Mouse (Mus musculus): ENCODE measurements around the gene Gm20388. TPM values are rescaled to one million over a fixed set of nuclear protein-coding genes. Genes with fewer than 3 reads are reported as not detected.

Gm20388 gene
- total and polyA plus RNA-seq, 2 experiments from 2014 or later, result 17.3 TPM; not detected in 1

GRCm38 (mm10) chr8:122293484-122293883, 2382.8 kb downstream of the Gm20388 start:
- WGBS, result 52% methylated on average over 10 of the region's 10 CpGs
- H3K9ac ChIP-seq (replicated peaks; ENCODE audit: low read depth, low read length), result no peak overlapping the region
- no peak overlapping the region for H3K4me2 ChIP-seq (ENCODE audit: low read depth, low read length)
- H3K4me1 ChIP-seq (ENCODE audit: control insufficient read depth, insufficient read depth), result peaks cover 69% of the 10 kb centered on the region
- no peak overlapping the region for H3K4me3 ChIP-seq (ENCODE audit: low read depth, low read length)
- no peaks in the 10 kb centered on the region for H3K36me3 ChIP-seq (replicated peaks; ENCODE audit: control insufficient read depth, insufficient read depth, low read length)
- TF ChIP-seq EP300 (IDR thresholded peaks at IDR 0.05; ENCODE audit: low read depth) (no peak), CTCF (IDR thresholded peaks at IDR 0.05; ENCODE audit: low read depth) (no peak)
- peak overlapping the region; percentile 47; the same call in 1 of the 2 replicates for H3K27ac ChIP-seq (ENCODE audit: low read depth)
- no peaks in the 10 kb centered on the region for H3K27me3 ChIP-seq (ENCODE audit: control insufficient read depth, insufficient read depth, low read length)
- DNase-seq (ENCODE audit: low spot score) (no peak), ATAC-seq (ENCODE audit: insufficient read depth, low read depth) (no peak)
- H3K9me3 ChIP-seq (replicated peaks; ENCODE audit: control insufficient read depth, low read length), result no peaks in the 10 kb centered on the region

- Histone ChIP-seq H3K27me3 (ENCODE audit: control insufficient read depth, insufficient read depth, low read length) (no peaks in the 10 kb centered on the region), H3K36me3 (replicated peaks; ENCODE audit: control insufficient read depth, insufficient read depth, low read length) (no peaks in the 10 kb centered on the region), H3K9ac (replicated peaks; ENCODE audit: low read depth, low read length) (no peak overlapping the region), H3K9me3 (replicated peaks; ENCODE audit: control insufficient read depth, low read length) (no peaks in the 10 kb centered on the region), H3K4me1 (ENCODE audit: control insufficient read depth, insufficient read depth) (peaks cover 77% of the 10 kb centered on the region), H3K4me3 (ENCODE audit: low read depth, low read length) (no peak overlapping the region), H3K4me2 (ENCODE audit: low read depth, low read length) (peak overlapping the region; percentile 15; the same call in 1 of the 2 replicates), H3K27ac (ENCODE audit: low read depth) (peak overlapping the region; percentile 47)
- WGBS, result 13% methylated on average over 7 of the region's 7 CpGs
- TF ChIP-seq EP300 (IDR thresholded peaks at IDR 0.05; ENCODE audit: low read depth) (no peak), CTCF (IDR thresholded peaks at IDR 0.05; ENCODE audit: low read depth) (no peak)
- DNase-seq (ENCODE audit: low spot score), result peak; percentile 74
- peak; percentile 69 for ATAC-seq (ENCODE audit: insufficient read depth, low read depth)
Measured at GRCm38 (mm10) chr8:122294273-122294683, 2383.6 kb downstream of the Gm20388 start.

- no peak overlapping the region for H3K27ac ChIP-seq (ENCODE audit: low read depth)
- ATAC-seq (ENCODE audit: insufficient read depth, low read depth) (no peak), DNase-seq (ENCODE audit: low spot score) (no peak)
- H3K4me3 ChIP-seq (ENCODE audit: low read depth, low read length), result no peak overlapping the region
- no peaks in the 10 kb centered on the region for H3K27me3 ChIP-seq (ENCODE audit: control insufficient read depth, insufficient read depth, low read length)
- no peak for TF ChIP-seq EP300 (IDR thresholded peaks at IDR 0.05; ENCODE audit: low read depth)
- TF ChIP-seq CTCF (IDR thresholded peaks at IDR 0.05; ENCODE audit: low read depth), result no peak
- peaks cover 86% of the 10 kb centered on the region for H3K4me1 ChIP-seq (ENCODE audit: control insufficient read depth, insufficient read depth)
- no peak overlapping the region for H3K9ac ChIP-seq (replicated peaks; ENCODE audit: low read depth, low read length)
- H3K4me2 ChIP-seq (ENCODE audit: low read depth, low read length), result no peak overlapping the region
- no peaks in the 10 kb centered on the region for H3K36me3 ChIP-seq (replicated peaks; ENCODE audit: control insufficient read depth, insufficient read depth, low read length)
- 32% methylated on average over 9 of the region's 9 CpGs for WGBS
- H3K9me3 ChIP-seq (replicated peaks; ENCODE audit: control insufficient read depth, low read length), result no peaks in the 10 kb centered on the region
Measured at GRCm38 (mm10) chr8:122295389-122295788, 2384.7 kb downstream of the Gm20388 start.

- ATAC-seq (ENCODE audit: insufficient read depth, low read depth), result peak; percentile 10; the same call in 1 of the 2 replicates
- Histone ChIP-seq H3K9ac (replicated peaks; ENCODE audit: low read depth, low read length) (peak overlapping the region; percentile 31; the same call in 1 of the 2 replicates), H3K4me3 (ENCODE audit: low read depth, low read length) (no peak overlapping the region), H3K4me2 (ENCODE audit: low read depth, low read length) (no peak overlapping the region), H3K4me1 (ENCODE audit: control insufficient read depth, insufficient read depth) (peaks cover 86% of the 10 kb centered on the region), H3K36me3 (replicated peaks; ENCODE audit: control insufficient read depth, insufficient read depth, low read length) (no peaks in the 10 kb centered on the region), H3K27ac (ENCODE audit: low read depth) (peak overlapping the region; percentile 54), H3K27me3 (ENCODE audit: control insufficient read depth, insufficient read depth, low read length) (no peaks in the 10 kb centered on the region), H3K9me3 (replicated peaks; ENCODE audit: control insufficient read depth, low read length) (no peaks in the 10 kb centered on the region)
- 18% methylated on average over 24 of the region's 24 CpGs for WGBS
- DNase-seq (ENCODE audit: low spot score), result no peak
- TF ChIP-seq CTCF (IDR thresholded peaks at IDR 0.05; ENCODE audit: low read depth) (no peak), EP300 (IDR thresholded peaks at IDR 0.05; ENCODE audit: low read depth) (no peak)
Measured at GRCm38 (mm10) chr8:122296173-122297001, 2385.7 kb downstream of the Gm20388 start.

GRCm38 (mm10) chr8:122299581-122300254, 2389.1 kb downstream of the Gm20388 start:
- WGBS, result 23% methylated on average over 16 of the region's 16 CpGs
- Histone ChIP-seq H3K27ac (ENCODE audit: low read depth) (peak overlapping the region; percentile 90), H3K4me2 (ENCODE audit: low read depth, low read length) (peak overlapping the region; percentile 26; the same call in 1 of the 2 replicates), H3K9me3 (replicated peaks; ENCODE audit: control insufficient read depth, low read length) (no peaks in the 10 kb centered on the region), H3K4me1 (ENCODE audit: control insufficient read depth, insufficient read depth) (peaks cover 82% of the 10 kb centered on the region), H3K4me3 (ENCODE audit: low read depth, low read length) (no peak overlapping the region), H3K27me3 (ENCODE audit: control insufficient read depth, insufficient read depth, low read length) (no peaks in the 10 kb centered on the region), H3K9ac (replicated peaks; ENCODE audit: low read depth, low read length) (no peak overlapping the region), H3K36me3 (replicated peaks; ENCODE audit: control insufficient read depth, insufficient read depth, low read length) (no peaks in the 10 kb centered on the region)
- ATAC-seq (ENCODE audit: insufficient read depth, low read depth) (peak; percentile 73), DNase-seq (ENCODE audit: low spot score) (no peak)
- TF ChIP-seq EP300 (IDR thresholded peaks at IDR 0.05; ENCODE audit: low read depth) (no peak), CTCF (IDR thresholded peaks at IDR 0.05; ENCODE audit: low read depth) (no peak)
